Mouse (Mus musculus) stomach, embryonic 15.5 days (tissue): ENCODE data around the gene Fam81a. TPM values are rescaled to one million over a fixed set of nuclear protein-coding genes. Genes with fewer than 3 reads are reported as not detected.
A peak's percentile ranks its signal among the peaks of the same experiment; 100 is the strongest.

ENCODE experiments used
- ATAC-seq: fragments of 200-750 bp; cut with Nextera tagmentation; 2 replicates; pipeline ENCODE4 v1.8.0; 2017; ENCODE audit warnings: low read depth, moderate number of reproducible peaks, moderate TSS enrichment; ENCODE audit not compliant: insufficient read depth, low FRiP score
- H3K27ac ChIP-seq: fragments of 300-500 bp; sonication (generic); 2 replicates; pipeline ENCODE4 v1.5.1; 2015; ENCODE audit warnings: mild to moderate bottlenecking, inconsistent platforms
- H3K27me3 ChIP-seq: fragments of 300-500 bp; sonication (generic); replicated peaks from 2 replicates; pipeline ENCODE4 v1.6.1; 2015; ENCODE audit warnings: inconsistent platforms
- H3K36me3 ChIP-seq: fragments of 300-500 bp; sonication (generic); 2 replicates; pipeline ENCODE4 v1.6.1; 2015; ENCODE audit warnings: inconsistent platforms
- H3K4me1 ChIP-seq: fragments of 300-500 bp; sonication (generic); 2 replicates; pipeline ENCODE4 v1.6.1; 2015; ENCODE audit warnings: inconsistent platforms
- H3K4me2 ChIP-seq: fragments of 300-500 bp; sonication (generic); 2 replicates; pipeline ENCODE4 v1.6.1; 2015; ENCODE audit warnings: mild to moderate bottlenecking, inconsistent platforms
- H3K4me3 ChIP-seq: fragments of 300-500 bp; sonication (generic); replicated peaks from 2 replicates; pipeline ENCODE4 v1.5.1; 2015; ENCODE audit warnings: inconsistent platforms
- H3K9ac ChIP-seq: fragments of 300-500 bp; sonication (generic); 2 replicates; pipeline ENCODE4 v1.6.1; 2015; ENCODE audit warnings: inconsistent platforms
- H3K9me3 ChIP-seq: fragments of 300-500 bp; sonication (generic); 2 replicates; pipeline ENCODE4 v1.6.1; 2016; ENCODE audit warnings: inconsistent platforms
- WGBS: fragments of 180-500 bp; shearing (Covaris S2); methylation state at CpG from one replicate; pipeline ENCODE4 v1.1.7; 2015; 5-methylcytosine and 5-hydroxymethylcytosine counted together
- polyA plus RNA-seq: library from polyadenylated mRNA; unstranded; fragments of >200 nt; fragmentation: Nextera tagmentation; extraction: Ambion mirVana; gene quantifications from 2 replicates; pipeline ENCODE4 v1.2.1, GENCODE M21; 2015

Gene Fam81a
- polyA plus RNA-seq: 16.2 and 16.7 TPM in 2 replicates

GRCm38 (mm10) chr9:70142460-70142859 lies at the start of gene Fam81a:
TSS of gene Fam81a (minus strand) at chr9:70142560.
- peaks cover 8% of the 10 kb centered on the region; the same call in 1 of the 2 replicates for H3K4me1 ChIP-seq
- 65% methylated on average over 7 of the region's 7 CpGs for WGBS
- no peak for ATAC-seq

GRCm38 (mm10) chr9:70182639-70183038 lies 40.3 kb upstream of the Fam81a start:
- Histone ChIP-seq H3K9me3 (no peaks in the 10 kb centered on the region), H3K36me3 (no peaks in the 10 kb centered on the region), H3K27me3 (no peaks in the 10 kb centered on the region), H3K4me3 (no peak overlapping the region), H3K9ac (no peak overlapping the region), H3K4me1 (no peaks in the 10 kb centered on the region), H3K27ac (no peak overlapping the region), H3K4me2 (no peak overlapping the region)
- ATAC-seq: no peak
- WGBS: 60% methylated on average over 7 of the region's 7 CpGs

More at GRCm38 (mm10) chr9:70142460-70142859, at the start of gene Fam81a:
- Histone ChIP-seq H3K36me3 (no peaks in the 10 kb centered on the region), H3K9ac (0 out of 2 replicates have a peak within 1 kb of the TSS, but pooled peaks have one; percentile 29), H3K4me2 (peak within 1 kb of the TSS; percentile 95), H3K27ac (no peak within 1 kb of the TSS), H3K27me3 (0 out of 2 replicates have a peak, but pooled peaks cover 5% of the 10 kb centered on the region), H3K4me3 (peak within 1 kb of the TSS; percentile 59), H3K9me3 (no peaks in the 10 kb centered on the region)

- Histone ChIP-seq H3K27me3 (no peaks in the 10 kb centered on the region), H3K9me3 (no peaks in the 10 kb centered on the region), H3K4me3 (no peak overlapping the region), H3K9ac (no peak overlapping the region), H3K36me3 (no peaks in the 10 kb centered on the region), H3K4me2 (no peak overlapping the region), H3K27ac (no peak overlapping the region), H3K4me1 (no peaks in the 10 kb centered on the region)
- no peak for ATAC-seq
- WGBS: 56% methylated on average over 12 of the region's 12 CpGs
These were observed 39.4 kb upstream of the Fam81a start for GRCm38 (mm10) chr9:70181719-70182118.

- WGBS: 81% methylated on average over 3 of the region's 3 CpGs
- H3K4me3 ChIP-seq: no peak overlapping the region
- H3K9me3 ChIP-seq: no peaks in the 10 kb centered on the region
- no peak overlapping the region for H3K27ac ChIP-seq
- H3K36me3 ChIP-seq: no peaks in the 10 kb centered on the region
- H3K27me3 ChIP-seq: no peaks in the 10 kb centered on the region
- H3K4me1 ChIP-seq: no peaks in the 10 kb centered on the region
- H3K4me2 ChIP-seq: no peak overlapping the region
- H3K9ac ChIP-seq: no peak overlapping the region
- ATAC-seq: no peak
These were observed 33.9 kb upstream of the Fam81a start for GRCm38 (mm10) chr9:70176291-70176690.

- Histone ChIP-seq H3K9ac (no peak overlapping the region), H3K27me3 (no peaks in the 10 kb centered on the region)
- WGBS: 42% methylated on average over 6 of the region's 6 CpGs
These were observed 32.5 kb upstream of the Fam81a start for GRCm38 (mm10) chr9:70174896-70175295.

GRCm38 (mm10) chr9:70174291-70174848 lies 32.0 kb upstream of the Fam81a start:
- no peaks in the 10 kb centered on the region for H3K36me3 ChIP-seq
- H3K4me1 ChIP-seq: no peaks in the 10 kb centered on the region
- ATAC-seq: no peak
- no peak overlapping the region for H3K4me2 ChIP-seq
- no peak overlapping the region for H3K4me3 ChIP-seq
- no peaks in the 10 kb centered on the region for H3K27me3 ChIP-seq
- 62% methylated on average over 4 of the region's 4 CpGs for WGBS
- no peaks in the 10 kb centered on the region for H3K9me3 ChIP-seq
- no peak overlapping the region for H3K27ac ChIP-seq
- no peak overlapping the region for H3K9ac ChIP-seq

More at GRCm38 (mm10) chr9:70174896-70175295, 32.5 kb upstream of the Fam81a start:
- Histone ChIP-seq H3K4me3 (no peak overlapping the region), H3K27ac (no peak overlapping the region), H3K4me2 (no peak overlapping the region), H3K36me3 (no peaks in the 10 kb centered on the region), H3K9me3 (no peaks in the 10 kb centered on the region), H3K4me1 (no peaks in the 10 kb centered on the region)
- ATAC-seq: no peak

- Histone ChIP-seq H3K27me3 (no peaks in the 10 kb centered on the region), H3K4me3 (no peak overlapping the region), H3K9me3 (no peaks in the 10 kb centered on the region), H3K4me1 (no peaks in the 10 kb centered on the region), H3K4me2 (no peak overlapping the region), H3K27ac (no peak overlapping the region), H3K36me3 (no peaks in the 10 kb centered on the region), H3K9ac (no peak overlapping the region)
- WGBS: 87% methylated on average over 7 of the region's 7 CpGs
- no peak for ATAC-seq
These were observed 26.6 kb upstream of the Fam81a start for GRCm38 (mm10) chr9:70168973-70169372.

GRCm38 (mm10) chr9:70160071-70160470 lies 17.7 kb upstream of the Fam81a start:
- Histone ChIP-seq H3K4me2 (no peak overlapping the region), H3K9me3 (no peaks in the 10 kb centered on the region), H3K9ac (no peak overlapping the region), H3K27ac (no peak overlapping the region), H3K36me3 (no peaks in the 10 kb centered on the region), H3K4me1 (no peaks in the 10 kb centered on the region), H3K4me3 (no peak overlapping the region), H3K27me3 (no peaks in the 10 kb centered on the region)
- WGBS: 61% methylated on average over 10 of the region's 10 CpGs
- ATAC-seq: no peak

GRCm38 (mm10) chr9:70147618-70148017 lies 5.3 kb upstream of the Fam81a start:
- Histone ChIP-seq H3K27me3 (no peaks in the 10 kb centered on the region), H3K9ac (no peak overlapping the region), H3K4me2 (no peak overlapping the region), H3K4me3 (no peak overlapping the region), H3K36me3 (no peaks in the 10 kb centered on the region), H3K27ac (no peak overlapping the region), H3K4me1 (no peaks in the 10 kb centered on the region), H3K9me3 (no peaks in the 10 kb centered on the region)
- WGBS: 69% methylated on average over 3 of the region's 3 CpGs
- ATAC-seq: no peak

- WGBS: 68% methylated on average over 4 of the region's 4 CpGs
- Histone ChIP-seq H3K27me3 (0 out of 2 replicates have a peak, but pooled peaks cover 5% of the 10 kb centered on the region), H3K4me2 (no peak overlapping the region), H3K27ac (no peak overlapping the region), H3K4me3 (no peak overlapping the region), H3K9ac (no peak overlapping the region), H3K9me3 (no peaks in the 10 kb centered on the region), H3K4me1 (peaks cover 8% of the 10 kb centered on the region; the same call in 1 of the 2 replicates), H3K36me3 (no peaks in the 10 kb centered on the region)
- ATAC-seq: no peak
These were observed 3.1 kb upstream of the Fam81a start for GRCm38 (mm10) chr9:70145426-70145825.

- WGBS: 72% methylated on average over 8 of the region's 8 CpGs
These were observed 966 bp upstream of the Fam81a start for GRCm38 (mm10) chr9:70143326-70143725.

GRCm38 (mm10) chr9:70141885-70142326 lies 454 bp downstream of the Fam81a start:
- ATAC-seq: no peak
- Histone ChIP-seq H3K4me3 (peak overlapping the region; percentile 59), H3K27ac (no peak overlapping the region), H3K27me3 (0 out of 2 replicates have a peak, but pooled peaks cover 5% of the 10 kb centered on the region), H3K4me1 (peaks cover 8% of the 10 kb centered on the region; the same call in 1 of the 2 replicates), H3K4me2 (peak overlapping the region; percentile 95), H3K9me3 (no peaks in the 10 kb centered on the region), H3K9ac (no peak overlapping the region), H3K36me3 (no peaks in the 10 kb centered on the region)
- WGBS: 7% methylated on average over 11 of the region's 11 CpGs

More at GRCm38 (mm10) chr9:70143326-70143725, 966 bp upstream of the Fam81a start:
- H3K27ac ChIP-seq: no peak overlapping the region
- no peaks in the 10 kb centered on the region for H3K9me3 ChIP-seq
- H3K36me3 ChIP-seq: no peaks in the 10 kb centered on the region
- H3K9ac ChIP-seq: no peak overlapping the region
- H3K4me2 ChIP-seq: no peak overlapping the region
- no peak for ATAC-seq
- H3K27me3 ChIP-seq: 0 out of 2 replicates have a peak, but pooled peaks cover 5% of the 10 kb centered on the region
- peaks cover 8% of the 10 kb centered on the region; the same call in 1 of the 2 replicates for H3K4me1 ChIP-seq
- H3K4me3 ChIP-seq: no peak overlapping the region
